Mouse (Mus musculus) urinary bladder, adult 2 months (tissue): ENCODE measurements around the gene Mpped2. TPM values are rescaled to one million over a fixed set of nuclear protein-coding genes. Genes with fewer than 3 reads are reported as not detected.

Experiments
- DNase-seq: peaks from one replicate; pipeline ENCODE4 v3.0.0; 2022; ENCODE audit warnings: low spot score
- polyA plus RNA-seq: library from polyadenylated mRNA; depleted of rRNA; stranded (reverse); fragments of >200 nt; gene quantifications from 2 replicates; pipeline ENCODE4 v1.2.3, GENCODE M21; 2012

The Mpped2 gene
- polyA plus RNA-seq, 1 experiment = 4.9 TPM

DNA sequence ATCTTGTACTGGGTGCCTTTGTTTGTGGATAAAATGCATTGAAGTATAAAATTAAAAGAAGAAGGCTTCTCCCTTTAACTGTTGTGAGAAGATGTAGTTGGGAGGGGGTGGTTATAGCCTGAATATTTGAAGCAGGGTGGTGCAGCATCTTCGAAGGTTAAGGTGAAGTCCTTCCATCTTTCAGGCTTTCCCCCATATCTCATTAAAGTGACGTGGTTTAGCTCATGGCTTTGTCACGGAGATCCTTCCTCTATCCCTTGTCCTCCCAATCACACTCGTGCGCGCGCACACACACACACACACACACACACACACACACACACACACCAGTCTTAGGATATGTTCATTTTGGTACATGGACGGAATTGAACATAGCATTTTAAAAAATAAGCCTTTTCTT lies 3.3 kb downstream of the Mpped2 start:
- DNase-seq = no peak

DNA sequence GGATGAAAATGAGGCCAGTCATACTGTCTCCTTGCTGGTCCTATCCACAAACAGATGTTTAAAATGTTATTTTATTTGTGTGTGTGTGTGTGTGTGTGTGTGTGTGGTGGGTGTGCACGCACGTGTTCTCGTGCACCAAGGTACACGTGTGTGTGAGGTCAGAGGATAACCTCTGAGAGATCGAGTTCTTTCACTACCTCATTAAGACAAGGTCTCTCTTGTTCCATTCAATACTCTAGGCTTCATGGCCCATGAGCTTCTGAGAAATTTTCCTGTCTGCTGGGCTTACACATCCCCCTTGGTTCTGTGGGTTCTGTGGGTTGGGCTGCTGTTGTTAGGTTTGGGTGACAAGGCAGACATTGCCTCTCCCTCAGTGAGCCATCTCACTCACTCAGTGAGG lies 12.6 kb downstream of the Mpped2 start:
- DNase-seq = no peak

DNA sequence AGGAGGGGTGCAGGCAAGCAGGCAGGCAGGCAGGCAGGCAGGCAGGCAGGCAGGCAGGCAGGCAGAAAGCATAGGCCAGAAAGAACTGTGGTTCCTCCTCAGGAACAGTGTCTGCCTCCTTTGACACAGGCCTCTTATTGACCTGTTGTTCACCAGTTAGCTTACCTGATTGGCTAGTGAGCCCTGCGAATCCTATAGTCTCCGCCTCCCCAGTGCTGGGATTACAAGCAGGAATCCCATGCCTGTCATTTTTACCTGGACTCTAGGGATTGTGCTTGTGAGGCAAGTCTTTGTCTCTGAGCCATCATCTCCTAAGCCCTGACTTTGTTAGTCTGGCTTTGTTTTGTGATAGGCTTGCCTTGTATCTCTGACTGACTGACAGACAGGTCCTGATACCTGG lies 14.1 kb downstream of the Mpped2 start:
- no peak for DNase-seq

DNA sequence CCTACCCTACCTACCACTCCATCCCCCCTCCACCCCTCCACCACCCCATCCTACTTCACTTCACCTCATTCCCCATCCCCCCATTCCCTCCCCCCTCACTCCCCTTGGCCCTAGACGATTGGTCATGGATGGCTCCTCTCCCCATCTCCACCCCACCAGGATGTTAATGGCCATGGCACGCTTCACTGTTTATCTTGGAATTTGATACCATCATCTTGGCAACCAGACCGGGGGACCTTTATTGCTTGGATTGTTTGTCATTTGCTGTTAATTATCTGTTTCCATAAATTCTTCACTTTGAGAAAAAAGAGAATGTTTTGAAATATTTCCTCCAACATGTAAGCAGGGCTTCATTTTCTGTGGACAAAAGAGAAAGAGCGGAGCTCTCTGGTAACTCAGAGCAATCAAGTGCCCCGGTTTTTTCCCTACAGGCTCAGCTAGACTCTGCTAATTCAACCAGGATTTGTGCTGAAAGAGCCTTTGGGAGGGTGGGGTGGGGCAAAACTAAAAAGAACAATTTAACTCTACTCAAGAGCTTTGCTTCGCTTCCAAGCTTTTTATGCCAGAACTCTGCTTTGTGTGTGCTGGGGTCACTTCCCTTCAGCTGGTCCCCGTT lies 17.9 kb downstream of the Mpped2 start:
- no peak for DNase-seq

DNA sequence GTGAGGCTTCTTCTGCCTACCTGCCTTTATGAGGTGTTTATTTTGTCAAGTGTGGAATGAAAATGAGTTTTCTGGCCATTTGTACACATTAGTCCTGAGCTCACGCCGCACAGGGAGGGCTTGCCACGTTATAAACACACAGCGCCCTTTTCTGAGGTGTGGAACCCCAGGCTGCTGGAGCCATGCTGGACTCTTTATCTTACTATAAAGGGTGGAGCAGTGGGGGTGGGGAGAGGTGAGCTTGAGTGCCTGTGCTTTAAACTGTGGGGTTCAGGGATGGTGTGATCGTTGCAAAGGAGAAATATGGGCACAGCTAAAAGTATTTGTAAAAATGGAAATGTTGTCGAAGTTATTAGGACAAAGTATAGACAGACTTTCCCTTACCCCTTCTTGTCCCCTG lies 18.4 kb downstream of the Mpped2 start:
- DNase-seq = no peak

DNA sequence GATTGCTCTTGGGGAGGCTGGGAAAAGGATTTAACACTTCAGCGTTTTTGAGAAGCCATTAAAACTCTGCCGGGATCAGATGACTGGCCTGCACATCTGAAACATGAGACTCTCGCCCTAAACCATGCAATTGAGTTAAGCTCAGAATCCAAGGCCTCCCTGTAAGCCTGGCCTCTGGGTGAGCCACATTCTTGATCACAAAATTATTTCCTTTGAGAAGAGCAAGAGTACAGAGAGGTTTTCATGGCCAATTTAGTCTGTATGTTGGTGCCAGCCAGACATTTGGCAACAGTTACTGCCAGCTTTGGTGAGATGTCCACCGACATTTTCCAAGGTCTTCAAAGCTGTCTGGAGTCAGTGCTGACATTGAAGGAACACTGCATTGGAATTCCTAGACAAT lies 20.1 kb downstream of the Mpped2 start:
- DNase-seq = no peak

DNA sequence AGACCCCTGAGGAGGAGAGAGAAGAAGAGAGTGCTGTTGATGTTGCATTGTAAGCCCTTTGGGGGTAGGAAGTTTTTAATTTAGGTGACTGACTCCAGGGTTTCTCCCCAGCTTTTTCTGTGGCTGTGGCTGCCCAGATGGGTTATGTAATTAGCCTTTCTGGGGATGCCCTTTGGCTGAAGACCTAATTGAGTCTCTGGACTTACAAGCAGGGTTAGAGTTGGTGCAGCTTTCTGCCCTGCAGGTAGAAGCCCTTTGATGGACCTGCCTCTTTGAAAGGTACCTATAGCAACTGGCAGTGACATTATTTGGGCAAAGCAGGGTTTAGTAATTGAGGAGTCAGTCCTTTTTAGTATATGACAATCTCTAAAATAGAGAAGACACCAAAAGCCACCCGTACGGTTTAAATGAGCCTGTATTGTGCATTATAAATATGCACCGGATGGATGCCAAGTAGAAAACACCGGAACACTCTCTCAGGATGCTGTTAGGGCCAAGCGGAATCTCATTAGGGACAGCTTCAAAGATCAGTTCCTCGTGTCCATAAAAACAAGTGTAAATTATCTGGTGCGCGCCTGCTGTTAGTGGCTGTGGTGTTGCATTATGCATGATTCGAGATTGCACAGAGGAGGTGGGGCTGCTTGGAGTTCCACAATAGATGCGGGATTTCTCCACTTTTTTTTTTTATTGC lies 22.8 kb downstream of the Mpped2 start:
- no peak for DNase-seq

DNA sequence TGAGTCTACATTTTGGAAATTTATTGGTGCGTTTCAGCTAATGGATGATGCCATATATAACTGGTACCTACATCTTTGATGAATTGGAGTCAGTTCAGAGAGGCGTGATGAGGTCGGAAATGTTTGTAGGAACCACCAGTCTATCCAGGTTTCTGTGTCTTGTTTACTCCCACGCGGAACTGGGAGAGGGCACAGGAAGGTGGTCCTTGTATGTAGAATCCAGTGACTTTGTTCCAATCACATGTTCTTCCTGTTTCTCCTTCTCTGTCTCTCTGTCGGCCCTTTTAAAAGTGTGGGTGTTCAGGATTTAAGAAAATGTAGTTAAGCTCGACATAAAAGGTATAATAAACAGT lies 23.3 kb downstream of the Mpped2 start:
- DNase-seq = no peak

DNA sequence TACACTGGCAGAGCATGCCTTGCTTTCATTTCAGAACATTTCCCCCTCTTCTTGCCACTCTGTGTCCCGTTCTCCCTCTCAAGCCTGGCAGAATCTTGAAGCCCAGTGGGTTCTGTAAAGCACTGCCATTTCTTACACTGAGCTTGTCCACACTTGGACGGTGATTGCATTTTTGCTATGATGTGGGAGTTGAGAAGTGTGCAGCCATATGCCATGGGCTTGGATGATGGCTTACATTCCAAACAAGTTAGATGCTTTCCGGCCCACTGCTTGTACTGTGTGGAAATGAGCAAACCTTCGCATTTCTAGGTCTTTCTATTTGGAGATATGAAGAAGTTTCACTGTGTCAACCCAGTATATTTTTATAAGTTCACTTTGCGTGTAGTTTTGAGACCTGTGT lies 25.8 kb downstream of the Mpped2 start:
- DNase-seq = no peak

DNA sequence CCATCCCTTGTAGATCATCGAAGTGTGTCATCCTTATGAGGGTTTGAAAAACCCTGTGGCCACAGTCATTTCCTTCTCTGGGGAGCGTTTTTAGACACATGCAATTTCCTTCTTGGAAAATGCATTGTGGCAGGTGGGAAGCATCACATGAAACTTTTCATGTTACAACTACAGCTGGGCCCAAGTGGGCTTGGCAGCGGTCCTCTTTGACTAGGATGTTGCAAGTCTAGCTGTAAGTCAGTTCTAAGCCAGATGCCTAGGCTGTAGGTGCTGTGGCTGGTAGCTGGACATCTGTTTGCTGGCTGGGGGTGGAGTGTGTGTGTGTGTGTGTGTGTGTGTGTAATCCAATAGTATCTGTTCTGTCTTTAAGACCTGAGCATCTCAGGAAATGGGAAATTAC lies 26.4 kb downstream of the Mpped2 start:
- DNase-seq = no peak

DNA sequence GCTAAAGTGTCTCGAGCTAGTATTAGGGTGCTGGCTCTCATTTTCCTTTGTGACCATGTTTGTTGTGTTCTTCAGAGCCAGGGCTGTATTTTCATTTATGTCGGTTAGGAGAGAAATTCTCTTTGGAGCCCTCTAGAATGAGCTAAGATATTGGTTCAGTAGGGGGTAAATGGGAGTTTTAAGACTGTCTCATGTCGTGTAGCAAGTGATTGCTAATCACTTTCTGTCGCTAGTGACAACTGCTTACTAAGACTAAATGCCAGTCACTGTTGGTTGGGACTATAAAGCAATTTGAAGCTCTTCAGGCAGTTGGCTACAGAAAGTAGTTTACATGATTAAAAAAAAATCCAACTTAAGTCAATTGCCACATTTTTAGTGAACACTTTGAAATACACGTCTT lies 27.6 kb downstream of the Mpped2 start:
- no peak for DNase-seq

DNA sequence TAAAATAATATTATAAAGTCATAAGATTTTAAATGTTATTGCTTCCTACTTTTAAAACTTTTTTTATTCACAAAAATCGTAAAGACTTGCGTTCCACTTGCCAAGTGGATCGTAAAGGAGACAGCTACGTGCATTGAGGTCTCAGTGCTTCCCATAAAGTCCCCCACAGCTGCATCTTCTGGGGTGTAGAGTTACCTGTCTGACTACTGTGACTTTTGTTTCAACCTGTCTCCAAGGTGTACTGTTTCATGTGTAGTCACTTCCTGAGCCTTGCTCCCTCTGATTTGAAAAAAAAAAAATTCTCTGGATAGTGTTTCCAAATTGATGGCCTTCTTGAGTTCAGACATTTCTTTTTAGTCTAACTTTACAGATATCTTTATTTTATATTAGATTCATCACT lies 29.0 kb downstream of the Mpped2 start:
- DNase-seq = no peak

DNA sequence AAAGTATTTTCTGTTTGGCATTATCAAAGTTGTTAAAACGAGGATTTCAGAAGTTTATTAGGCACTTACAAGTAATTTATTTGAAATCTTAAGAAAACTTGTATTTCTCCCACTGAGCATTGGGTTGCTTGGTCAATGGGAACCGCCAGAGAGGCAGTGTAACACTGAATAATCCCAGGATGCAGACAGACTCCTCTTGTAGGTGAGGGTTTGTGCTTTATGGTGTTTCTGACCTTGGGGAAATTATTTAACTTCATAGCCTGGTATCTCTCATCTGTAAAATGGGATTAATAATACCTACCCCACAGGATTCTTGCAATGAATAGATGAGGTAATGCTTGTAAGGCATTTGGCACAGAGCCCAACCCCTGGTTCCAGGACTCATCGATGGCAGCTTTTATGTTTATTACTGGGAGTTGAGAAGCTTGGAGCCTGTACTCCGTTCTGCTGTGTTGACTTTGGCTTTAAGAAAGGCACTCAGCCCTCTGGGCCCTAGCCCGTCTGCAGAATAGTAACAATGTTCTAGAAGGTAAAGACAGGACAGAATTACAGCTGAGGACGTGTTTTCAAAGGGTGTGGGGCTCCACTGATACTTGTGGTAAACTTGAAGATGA lies 37.0 kb downstream of the Mpped2 start:
- DNase-seq = no peak

DNA sequence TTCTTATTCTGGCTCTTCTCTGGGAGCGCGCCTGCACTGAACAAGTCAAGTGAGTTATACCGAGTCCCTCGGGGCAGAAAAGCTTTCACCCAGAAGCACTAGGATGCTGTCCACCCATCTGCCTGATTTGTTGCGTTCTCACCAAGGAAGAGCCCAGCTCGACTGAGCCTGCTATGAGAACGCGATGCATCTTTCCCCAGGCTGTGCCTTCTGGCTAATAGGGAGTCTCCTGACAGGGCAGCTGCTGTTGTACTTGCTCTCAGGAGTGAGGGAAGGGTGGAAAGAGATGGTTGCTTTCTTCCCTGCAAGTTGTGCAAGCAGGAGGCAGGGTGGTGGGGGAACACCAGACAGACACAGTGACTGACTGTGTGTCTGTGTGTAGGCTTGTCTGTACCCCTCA lies 37.5 kb downstream of the Mpped2 start:
- DNase-seq = no peak

DNA sequence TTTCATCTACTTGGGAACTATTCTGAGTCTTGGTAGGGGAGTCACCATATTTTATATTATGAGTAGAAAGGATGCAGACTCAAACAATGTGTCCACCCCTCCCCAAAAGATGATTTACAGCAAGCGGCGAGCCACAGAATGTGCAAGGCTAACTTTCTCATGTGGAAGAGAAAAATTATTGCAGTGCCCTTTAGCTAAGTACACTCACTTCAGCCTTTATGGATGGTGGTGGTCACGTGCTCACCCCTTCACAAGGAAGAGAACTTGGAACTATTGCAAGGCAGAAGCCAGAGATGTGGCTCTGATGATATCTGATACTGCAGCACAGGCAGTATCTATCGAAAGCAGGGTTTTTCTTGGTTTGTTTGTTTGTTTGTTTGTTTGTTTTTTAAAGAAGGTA lies 38.4 kb downstream of the Mpped2 start:
- no peak for DNase-seq

DNA sequence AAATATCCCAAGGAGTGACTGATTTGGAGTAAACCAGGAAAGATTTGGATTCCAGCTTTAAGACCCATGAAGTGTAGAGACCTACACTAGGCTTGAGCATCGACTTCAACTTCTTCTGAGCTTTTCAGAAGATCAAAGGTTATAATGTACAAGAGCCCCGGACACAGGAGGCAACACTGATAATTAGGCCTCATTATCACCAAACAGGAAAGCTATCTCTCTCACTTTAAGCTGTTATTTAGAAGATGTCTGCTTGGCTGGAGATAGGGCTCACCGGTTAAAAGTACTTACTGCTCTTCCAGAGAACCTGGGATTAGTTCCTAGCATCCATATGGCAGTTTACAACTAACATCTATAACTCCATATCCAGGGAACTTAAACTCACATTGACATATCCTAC lies 39.1 kb downstream of the Mpped2 start:
- DNase-seq = no peak

DNA sequence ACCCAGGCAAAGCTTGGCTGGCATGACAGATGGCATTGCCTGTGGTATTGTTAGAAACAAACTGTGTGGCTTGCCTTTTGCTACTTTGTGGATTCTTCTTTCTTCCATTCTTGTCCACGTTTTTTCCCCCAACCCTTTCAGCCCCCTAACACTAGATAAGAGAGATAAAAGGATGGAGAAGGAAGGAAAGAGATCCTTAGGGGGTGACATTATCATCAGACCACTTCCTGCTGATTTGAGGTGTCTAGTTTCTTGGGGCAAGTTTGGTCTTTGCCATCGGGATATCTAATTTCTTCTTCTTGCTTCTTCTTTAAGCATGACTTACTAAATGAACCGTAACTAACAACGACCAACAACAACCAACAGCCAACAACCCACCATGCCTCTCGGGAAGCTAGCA lies 40.3 kb downstream of the Mpped2 start:
- no peak for DNase-seq

DNA sequence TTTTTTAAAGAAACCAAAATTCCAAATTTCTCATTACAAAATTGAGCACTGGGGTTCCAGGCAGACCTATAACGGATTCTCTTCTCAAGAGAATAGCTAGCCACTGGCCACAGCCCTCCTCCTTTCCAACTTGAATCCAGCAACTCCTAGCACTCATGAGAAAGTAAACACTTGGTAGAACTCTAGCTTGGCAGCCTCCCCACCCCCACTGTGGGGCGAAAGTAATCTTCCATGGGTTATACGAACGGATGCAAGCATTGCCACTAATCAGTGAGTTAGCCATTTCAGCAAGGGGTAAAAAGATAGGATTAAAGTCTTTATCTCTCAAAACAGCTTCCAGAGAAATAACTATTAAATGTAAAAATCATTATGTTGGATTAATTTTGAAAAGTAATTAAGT lies 40.9 kb downstream of the Mpped2 start:
- DNase-seq = no peak

DNA sequence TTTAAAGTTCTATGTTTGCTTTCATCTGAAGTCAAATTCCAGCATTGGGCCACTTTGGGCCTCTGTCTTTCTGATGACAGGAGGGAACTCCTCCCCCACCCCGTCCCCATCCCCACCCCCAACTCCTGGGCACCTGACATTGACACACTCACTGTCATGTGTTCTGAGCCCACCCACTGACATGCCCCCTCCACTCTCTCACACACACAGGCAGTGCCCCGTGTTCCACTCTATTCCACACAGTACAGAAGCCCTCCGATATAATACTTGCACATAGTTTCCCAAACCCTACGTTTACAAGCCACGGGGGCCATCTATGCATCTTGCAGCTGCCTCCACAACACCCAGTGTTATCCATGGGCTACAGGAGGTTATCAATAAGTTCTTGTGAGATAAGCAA lies 42.1 kb downstream of the Mpped2 start:
- DNase-seq = no peak

DNA sequence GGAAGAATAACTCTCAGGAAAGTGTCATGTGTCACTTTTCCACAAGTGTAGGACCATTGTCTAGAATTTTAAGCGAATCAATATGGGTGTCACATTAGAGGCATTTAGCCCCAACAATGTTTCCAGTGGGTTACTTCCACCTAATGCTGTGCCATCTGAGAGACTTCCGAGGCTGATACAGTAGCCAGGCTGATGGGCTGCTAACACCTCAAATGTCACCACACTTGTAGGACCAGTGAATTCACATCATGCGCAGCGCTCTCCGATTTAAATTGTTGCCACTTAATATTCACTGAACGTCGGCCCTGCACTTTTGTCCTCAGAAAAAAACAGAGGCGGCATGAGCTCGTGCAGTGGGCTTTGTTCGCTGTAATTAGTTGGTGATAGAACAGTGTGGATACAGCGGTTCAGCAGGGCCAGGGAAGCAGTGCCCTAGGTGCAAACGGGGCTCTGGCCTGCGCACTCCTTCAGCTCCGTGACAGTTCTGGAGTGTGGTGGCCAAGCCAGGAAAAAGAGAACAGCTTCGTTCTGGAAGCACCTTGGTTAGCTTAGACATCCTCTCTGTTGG lies 42.8 kb downstream of the Mpped2 start:
- no peak for DNase-seq

DNA sequence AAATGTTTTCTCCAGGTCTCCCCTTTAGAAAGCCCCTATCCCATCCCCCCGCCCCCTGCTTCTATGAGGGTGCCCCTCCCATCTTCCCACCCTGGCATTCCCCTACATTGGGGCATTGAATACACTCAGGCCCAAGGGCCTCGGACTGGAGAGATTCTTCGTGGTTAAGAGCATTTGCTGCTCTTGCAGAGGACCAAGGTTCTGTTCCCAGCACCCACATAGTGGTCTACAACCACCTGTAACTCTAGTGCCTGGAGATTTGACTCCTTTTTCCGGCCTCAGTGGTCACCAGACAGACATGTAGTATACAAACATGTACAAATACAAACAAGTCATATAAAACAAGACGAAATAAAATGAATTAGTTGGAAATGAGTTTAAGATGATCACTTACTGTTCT lies 45.9 kb downstream of the Mpped2 start:
- no peak for DNase-seq

DNA sequence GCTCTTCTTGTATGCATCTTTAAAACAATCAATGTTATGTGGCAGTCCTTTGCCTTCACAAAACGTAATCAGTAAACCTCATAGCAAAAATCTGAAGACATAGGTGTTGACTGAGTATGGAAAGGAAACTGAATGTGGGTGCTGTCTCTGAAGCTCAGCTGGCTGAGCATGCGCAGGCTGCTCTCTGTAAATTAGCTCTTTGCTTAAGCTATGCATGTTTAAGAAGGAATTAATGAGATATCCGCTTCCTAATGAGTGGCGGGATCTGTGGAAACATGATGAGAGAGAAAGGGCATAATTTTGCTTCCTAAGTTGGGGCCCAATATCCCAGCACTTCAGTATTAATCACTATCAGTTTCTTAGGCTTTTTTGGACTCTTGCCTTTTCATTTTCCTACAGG lies 51.0 kb downstream of the Mpped2 start:
- DNase-seq = no peak

DNA sequence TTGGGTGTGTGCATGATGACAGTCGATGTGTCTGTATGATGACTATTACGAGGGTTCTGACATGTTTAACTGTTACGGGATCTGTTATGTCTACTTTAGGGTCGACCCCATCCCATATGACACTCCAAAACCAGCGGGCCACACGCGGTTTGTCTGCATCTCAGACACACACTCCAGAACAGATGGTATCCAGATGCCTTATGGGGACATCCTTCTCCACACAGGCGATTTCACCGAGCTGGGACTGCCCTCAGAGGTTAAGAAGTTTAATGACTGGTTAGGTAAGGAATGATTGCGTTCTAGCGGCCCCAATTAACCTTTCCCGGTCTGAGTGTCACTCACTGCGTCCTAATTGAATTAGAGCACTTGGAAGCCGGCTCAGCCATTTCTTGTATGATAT lies 51.5 kb downstream of the Mpped2 start:
- DNase-seq = no peak
